Mouse (Mus musculus) intestine, embryonic 15.5 days (tissue): ENCODE measurements around the gene 4922502D21Rik. TPM values are rescaled to one million over a fixed set of nuclear protein-coding genes. Genes with fewer than 3 reads are reported as not detected.

Experiments
- ATAC-seq: fragments of 200-750 bp; cut with Nextera tagmentation; 2 replicates; pipeline ENCODE4 v1.8.0; 2017; ENCODE audit warnings: moderate TSS enrichment, moderate library complexity
- H3K27ac ChIP-seq: fragments of 300-500 bp; sonication (generic); 2 replicates; pipeline ENCODE4 v1.5.1; 2015; ENCODE audit warnings: mild to moderate bottlenecking, inconsistent platforms
- H3K27me3 ChIP-seq: fragments of 300-500 bp; sonication (generic); replicated peaks from 2 replicates; pipeline ENCODE4 v1.6.1; 2015; ENCODE audit warnings: inconsistent platforms
- H3K36me3 ChIP-seq: fragments of 300-500 bp; sonication (generic); 2 replicates; pipeline ENCODE4 v1.6.1; 2015; ENCODE audit warnings: inconsistent platforms
- H3K4me1 ChIP-seq: fragments of 300-500 bp; sonication (generic); replicated peaks from 2 replicates; pipeline ENCODE4 v1.6.1; 2015; ENCODE audit warnings: inconsistent platforms
- H3K4me2 ChIP-seq: fragments of 300-500 bp; sonication (generic); replicated peaks from 2 replicates; pipeline ENCODE4 v1.6.1; 2015; ENCODE audit warnings: mild to moderate bottlenecking, inconsistent platforms
- H3K4me3 ChIP-seq: fragments of 300-500 bp; sonication (generic); replicated peaks from 2 replicates; pipeline ENCODE4 v1.5.1; 2015; ENCODE audit warnings: inconsistent platforms
- H3K9ac ChIP-seq: fragments of 300-500 bp; sonication (generic); 2 replicates; pipeline ENCODE4 v1.6.1; 2015; ENCODE audit warnings: inconsistent platforms
- H3K9me3 ChIP-seq: fragments of 300-500 bp; sonication (generic); 2 replicates; pipeline ENCODE4 v1.6.1; 2016; ENCODE audit warnings: inconsistent platforms
- WGBS: fragments of 180-500 bp; shearing (Covaris S2); methylation state at CpG from one replicate; pipeline ENCODE4 v1.1.7; 2015; 5-methylcytosine and 5-hydroxymethylcytosine counted together
- polyA plus RNA-seq: library from polyadenylated mRNA; unstranded; fragments of >200 nt; fragmentation: Nextera tagmentation; extraction: Ambion mirVana; gene quantifications from 2 replicates; pipeline ENCODE4 v1.2.1, GENCODE M21; 2015

4922502D21Rik gene
- polyA plus RNA-seq, 1 experiment from 2014 or later, result not detected

DNA sequence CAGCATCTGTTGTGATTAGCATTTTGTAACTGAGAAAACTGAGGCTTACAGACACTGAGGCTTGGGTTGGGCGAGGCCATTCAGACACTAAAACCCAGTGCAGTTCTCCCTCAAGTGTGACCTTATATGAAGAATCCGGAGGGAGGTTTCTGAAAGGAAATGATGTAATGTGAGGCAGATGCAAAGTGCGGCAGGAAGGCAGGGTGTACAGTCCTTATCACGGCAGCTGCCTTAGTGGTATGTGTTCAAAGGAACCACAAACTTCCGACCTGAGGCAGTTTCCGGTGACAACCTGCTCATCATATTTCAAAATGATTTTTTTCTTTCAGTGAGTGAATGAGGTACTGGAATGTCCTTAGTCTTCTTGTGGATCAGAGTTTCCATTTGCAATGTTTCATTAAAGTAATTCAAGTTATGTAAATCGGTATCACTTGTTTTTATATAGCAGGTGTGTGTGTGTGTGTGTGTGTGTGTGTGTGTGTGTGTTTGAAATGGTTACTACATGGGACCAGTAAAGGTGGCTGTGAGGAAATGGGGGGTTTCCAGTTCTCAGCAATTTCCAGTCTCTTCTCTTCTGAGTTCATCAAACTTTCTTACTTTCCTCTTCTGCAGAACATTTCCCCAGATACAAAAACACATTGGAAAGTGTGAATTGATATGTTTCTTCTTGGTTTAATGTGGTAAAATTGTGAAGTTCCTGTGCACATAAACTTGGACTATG lies 47.1 kb downstream of the 4922502D21Rik start:
- Histone ChIP-seq H3K9ac (no peak overlapping the region), H3K27me3 (no peaks in the 10 kb centered on the region), H3K27ac (no peak overlapping the region), H3K36me3 (no peaks in the 10 kb centered on the region), H3K4me3 (no peak overlapping the region), H3K9me3 (no peaks in the 10 kb centered on the region), H3K4me1 (no peaks in the 10 kb centered on the region), H3K4me2 (no peak overlapping the region)
- WGBS, result 72% methylated on average over 7 of the region's 7 CpGs
- ATAC-seq, result no peak

DNA sequence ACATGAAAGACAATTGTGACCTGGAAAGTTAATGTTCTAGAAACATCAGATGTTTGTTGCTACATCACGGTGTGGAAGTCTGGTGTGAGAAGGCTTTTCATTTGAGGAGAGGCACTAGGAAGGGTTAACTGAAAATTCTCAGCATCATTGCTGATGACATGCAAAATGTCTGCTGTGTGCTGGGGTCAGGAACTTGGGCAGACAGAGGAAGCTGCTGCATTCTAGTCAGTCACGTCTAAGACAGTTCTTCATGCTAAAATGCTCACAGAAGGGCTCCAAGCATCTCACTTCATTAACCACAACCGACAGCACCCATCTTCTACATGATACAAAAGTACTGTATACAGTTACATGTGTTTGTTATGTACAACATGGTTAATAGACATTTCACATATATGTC lies 48.3 kb downstream of the 4922502D21Rik start:
- WGBS, result 69% methylated on average over 3 of the region's 3 CpGs
- no peaks in the 10 kb centered on the region for H3K4me1 ChIP-seq
- no peak for ATAC-seq
- no peaks in the 10 kb centered on the region for H3K36me3 ChIP-seq
- H3K4me3 ChIP-seq, result no peak overlapping the region
- no peaks in the 10 kb centered on the region for H3K9me3 ChIP-seq
- H3K27ac ChIP-seq, result no peak overlapping the region
- H3K27me3 ChIP-seq, result no peaks in the 10 kb centered on the region
- no peak overlapping the region for H3K9ac ChIP-seq
- H3K4me2 ChIP-seq, result no peak overlapping the region

DNA sequence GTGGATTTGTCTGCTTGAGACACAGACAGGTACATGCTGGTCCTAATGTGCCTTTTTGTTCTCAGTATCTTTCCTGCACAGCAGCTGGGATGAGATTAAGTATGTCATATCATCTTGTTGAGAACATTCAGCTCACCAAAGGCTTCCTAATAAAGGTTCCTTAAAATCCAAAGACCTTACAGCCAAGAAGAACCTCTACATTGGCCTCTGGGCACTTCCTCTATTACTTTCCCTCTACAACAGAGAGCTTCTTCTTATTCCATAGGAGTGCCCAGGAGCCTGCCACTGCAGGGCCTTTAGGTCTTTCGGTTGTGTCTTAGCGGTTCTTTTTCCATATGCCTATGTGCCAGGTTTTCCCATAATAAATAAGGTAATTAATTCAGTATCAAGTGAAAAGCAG lies 55.1 kb downstream of the 4922502D21Rik start:
- no peak overlapping the region for H3K9ac ChIP-seq
- H3K27me3 ChIP-seq, result no peaks in the 10 kb centered on the region
- H3K9me3 ChIP-seq, result no peaks in the 10 kb centered on the region
- no peak for ATAC-seq
- no peak overlapping the region for H3K27ac ChIP-seq
- no peaks in the 10 kb centered on the region for H3K4me1 ChIP-seq
- H3K4me3 ChIP-seq, result no peak overlapping the region
- H3K4me2 ChIP-seq, result no peak overlapping the region
- no peaks in the 10 kb centered on the region for H3K36me3 ChIP-seq
- WGBS, result 98% methylated on average over 2 of the region's 2 CpGs

DNA sequence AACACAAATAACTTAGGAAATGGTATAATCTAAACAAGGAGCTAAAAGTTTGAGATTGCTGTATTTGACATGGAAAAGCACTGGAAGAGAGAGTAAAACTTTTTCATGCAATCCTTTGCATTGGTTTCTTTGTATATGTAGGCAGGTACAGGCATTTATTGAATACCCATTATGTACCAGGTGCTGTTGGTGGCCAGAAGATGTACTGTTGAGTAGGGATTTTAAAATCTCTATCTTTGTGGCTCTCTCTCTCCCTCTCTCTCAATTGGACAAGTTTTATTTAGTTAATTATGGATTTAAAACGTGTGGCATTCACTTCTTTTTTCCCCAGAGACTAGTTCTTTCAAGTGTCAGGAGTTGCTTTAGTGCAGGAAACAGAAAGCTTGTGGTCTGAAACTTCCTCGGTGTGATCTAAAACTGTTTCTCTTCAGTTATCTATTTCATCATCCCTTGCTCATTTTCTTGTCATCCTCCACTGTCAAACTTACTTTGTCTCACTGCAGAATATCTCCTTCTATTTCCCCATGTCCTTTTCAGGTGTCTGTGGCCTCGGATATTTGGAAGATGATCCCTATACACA lies 55.9 kb downstream of the 4922502D21Rik start:
- H3K36me3 ChIP-seq, result no peaks in the 10 kb centered on the region
- no peaks in the 10 kb centered on the region for H3K27me3 ChIP-seq
- H3K27ac ChIP-seq, result no peak overlapping the region
- no peak overlapping the region for H3K9ac ChIP-seq
- H3K4me1 ChIP-seq, result no peaks in the 10 kb centered on the region
- H3K9me3 ChIP-seq, result no peaks in the 10 kb centered on the region
- H3K4me3 ChIP-seq, result no peak overlapping the region
- WGBS, result 60% methylated on average over 3 of the region's 3 CpGs
- H3K4me2 ChIP-seq, result no peak overlapping the region
- ATAC-seq, result no peak

DNA sequence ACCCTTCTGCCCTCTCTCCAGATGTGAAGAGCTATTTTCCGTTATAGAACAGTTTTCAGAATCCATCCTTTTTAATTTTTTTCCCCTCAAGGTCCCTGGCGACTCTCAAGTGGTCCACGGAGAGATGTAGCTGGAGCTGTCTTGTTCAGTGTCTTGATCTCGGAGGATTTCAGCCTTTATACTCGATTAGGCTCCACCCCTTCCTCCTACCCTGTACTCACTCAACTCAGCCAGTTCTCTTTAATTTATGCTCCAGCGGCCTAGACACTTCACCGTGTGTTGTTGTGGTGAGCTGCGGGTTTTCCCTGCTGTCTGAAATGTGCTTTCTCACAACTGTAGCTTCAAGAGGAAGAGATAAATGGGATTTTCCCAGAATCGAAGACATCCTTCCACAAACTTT lies 56.4 kb downstream of the 4922502D21Rik start, which contains the start of gene Cd69:
Gene Cd69, minus strand, starts transcription at position 217 of the 400 bp plus-strand sequence.
- Histone ChIP-seq H3K9ac (no peak within 1 kb of the TSS), H3K4me2 (no peak within 1 kb of the TSS), H3K27ac (no peak within 1 kb of the TSS), H3K27me3 (no peaks in the 10 kb centered on the region), H3K4me3 (no peak within 1 kb of the TSS), H3K4me1 (no peaks in the 10 kb centered on the region), H3K9me3 (no peaks in the 10 kb centered on the region), H3K36me3 (no peaks in the 10 kb centered on the region)
- ATAC-seq, result no peak
- 65% methylated on average over 9 of the region's 9 CpGs for WGBS

DNA sequence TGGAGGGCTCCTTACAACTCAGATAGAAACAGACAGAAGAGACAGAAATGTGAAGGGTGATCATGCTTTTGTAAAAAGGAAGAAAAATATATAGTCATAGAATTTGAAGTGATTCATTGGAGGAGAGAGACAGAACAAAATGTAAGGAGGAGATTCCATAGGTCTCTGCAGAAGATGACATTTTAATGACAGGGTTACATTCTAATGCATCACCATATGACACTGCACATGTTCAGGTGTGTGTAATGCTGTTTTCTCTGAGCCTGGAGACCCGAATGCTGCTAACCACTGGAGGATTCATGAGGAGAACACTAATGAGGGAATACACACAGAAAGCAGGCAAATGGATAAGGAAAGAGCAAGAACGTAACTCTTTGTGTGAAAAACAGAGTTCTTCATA lies 57.1 kb downstream of the 4922502D21Rik start:
- no peaks in the 10 kb centered on the region for H3K4me1 ChIP-seq
- H3K27me3 ChIP-seq, result no peaks in the 10 kb centered on the region
- H3K9me3 ChIP-seq, result no peaks in the 10 kb centered on the region
- 83% methylated on average over 2 of the region's 2 CpGs for WGBS
- H3K4me2 ChIP-seq, result no peak overlapping the region
- ATAC-seq, result no peak
- H3K27ac ChIP-seq, result no peak overlapping the region
- no peak overlapping the region for H3K4me3 ChIP-seq
- no peak overlapping the region for H3K9ac ChIP-seq
- no peaks in the 10 kb centered on the region for H3K36me3 ChIP-seq

DNA sequence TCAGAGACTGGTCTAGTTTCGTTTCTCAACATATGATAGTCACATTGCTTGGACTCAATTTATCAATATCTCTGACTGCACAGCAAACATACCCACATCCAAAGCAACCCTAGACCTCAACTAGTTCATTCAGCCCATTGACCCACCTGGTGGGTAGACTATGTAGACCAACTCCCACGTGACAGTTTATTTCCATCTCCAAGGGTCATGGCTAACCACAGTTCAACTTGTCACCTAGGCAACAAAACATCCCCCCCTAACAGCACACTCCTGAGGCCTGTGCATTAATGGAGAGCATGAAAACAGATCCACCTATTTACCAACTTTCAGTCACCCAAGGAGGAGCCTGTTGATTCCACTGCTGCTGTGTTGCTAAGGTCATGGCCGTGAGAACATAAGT lies 57.9 kb downstream of the 4922502D21Rik start:
- Histone ChIP-seq H3K36me3 (no peaks in the 10 kb centered on the region), H3K4me2 (no peak overlapping the region), H3K4me1 (no peaks in the 10 kb centered on the region), H3K9ac (no peak overlapping the region), H3K4me3 (no peak overlapping the region), H3K9me3 (no peaks in the 10 kb centered on the region), H3K27me3 (no peaks in the 10 kb centered on the region), H3K27ac (no peak overlapping the region)
- ATAC-seq, result no peak
- 79% methylated on average over 3 of the region's 3 CpGs for WGBS

Other genes starting within 250 kb of the 4922502D21Rik start
- 10.4 and 11.4 TPM in 2 replicates for gene Clec2e, start 230.9 kb downstream of the 4922502D21Rik start, polyA plus RNA-seq
- gene Clec2d, start 151.2 kb downstream of the 4922502D21Rik start, polyA plus RNA-seq, result 0.80 and 0.90 TPM in 2 replicates
- 0.19 and 0.28 TPM in 2 replicates for gene Cd69, start 56.4 kb downstream of the 4922502D21Rik start, polyA plus RNA-seq
- gene Clec12a, start 10.9 kb upstream of the 4922502D21Rik start, polyA plus RNA-seq, result 0.80 and 0.87 TPM in 2 replicates
- gene Clec12b, start 54.1 kb upstream of the 4922502D21Rik start, polyA plus RNA-seq, result not detected in 2 replicates
- 1.2 and 1.3 TPM in 2 replicates for gene Clec1b, start 65.5 kb upstream of the 4922502D21Rik start, polyA plus RNA-seq
- gene Clec9a, start 77.1 kb upstream of the 4922502D21Rik start, polyA plus RNA-seq, result 0.13 and 0.20 TPM in 2 replicates
- 3.8 and 4.3 TPM in 2 replicates for gene Clec1a, start 120.2 kb upstream of the 4922502D21Rik start, polyA plus RNA-seq
- gene Olr1, start 175.4 kb upstream of the 4922502D21Rik start, polyA plus RNA-seq, result 0.04 and 0.13 TPM in 2 replicates
- gene Tmem52b, start 180.8 kb upstream of the 4922502D21Rik start, polyA plus RNA-seq, result 0.09 TPM in 1 of 2 replicates, not detected in the other
- 38.5 and 43.7 TPM in 2 replicates for gene Gabarapl1, start 201.4 kb upstream of the 4922502D21Rik start, polyA plus RNA-seq
- gene Klre1, start 246.1 kb upstream of the 4922502D21Rik start, polyA plus RNA-seq, result not detected in 2 replicates